Mouse (Mus musculus) kidney, postnatal 10 days (tissue): ENCODE measurements around the gene B3gnt5.
A peak's percentile ranks its signal among the peaks of the same experiment; 100 is the strongest.
"Not testable (repeated sequence)": the region's sequence is repeated elsewhere in the genome, so short reads cannot be mapped to it uniquely, and the experiment has no call there.

Experiments
- DNase-seq: peaks from one replicate; pipeline ENCODE4 v3.0.0; 2021; ENCODE audit warnings: mixed read lengths

The B3gnt5 gene

DNA sequence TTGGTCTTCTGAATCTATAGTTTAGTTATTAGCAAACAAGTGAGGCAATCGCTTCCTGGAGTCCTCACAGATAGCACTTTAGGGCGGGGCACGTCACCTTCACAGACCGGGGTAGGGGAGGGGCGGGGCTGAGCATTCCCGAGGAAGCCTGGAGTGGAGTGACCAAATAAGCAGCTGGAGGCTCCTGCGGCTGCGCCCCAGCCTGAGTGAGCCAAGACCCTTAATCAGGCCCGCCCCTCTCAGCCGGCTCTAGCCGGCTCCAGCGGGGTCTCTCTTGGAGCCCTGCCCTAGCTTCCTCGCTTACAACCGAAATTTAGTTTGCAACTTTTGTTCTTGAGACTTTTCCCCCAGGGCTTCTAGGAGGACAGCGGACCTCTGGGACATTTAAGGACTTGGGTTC, at the start of gene B3gnt5:
TSS of gene B3gnt5 (plus strand) at position 135 of the 400 bp plus-strand sequence.
- peak; percentile 73 for DNase-seq

DNA sequence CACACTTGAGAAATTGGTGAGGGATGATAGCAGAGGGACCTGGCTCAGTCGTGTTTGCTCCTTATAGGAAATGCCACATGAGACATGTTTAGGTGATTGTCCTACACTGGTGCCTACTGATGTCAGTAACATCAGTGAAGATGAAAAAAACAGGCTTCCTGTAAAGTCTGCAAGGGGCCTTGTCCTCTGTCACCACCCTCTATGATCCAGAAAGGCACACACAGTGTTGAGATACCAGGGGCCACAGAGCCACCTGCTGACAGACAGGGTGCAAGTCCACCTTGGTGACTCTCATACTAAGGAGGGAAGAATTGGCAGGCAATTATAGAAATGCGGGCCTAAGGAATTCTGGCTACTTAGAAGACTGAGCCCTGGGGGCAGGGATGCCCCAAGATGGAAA, 39.0 kb upstream of the B3gnt5 start:
- no peak for DNase-seq

DNA sequence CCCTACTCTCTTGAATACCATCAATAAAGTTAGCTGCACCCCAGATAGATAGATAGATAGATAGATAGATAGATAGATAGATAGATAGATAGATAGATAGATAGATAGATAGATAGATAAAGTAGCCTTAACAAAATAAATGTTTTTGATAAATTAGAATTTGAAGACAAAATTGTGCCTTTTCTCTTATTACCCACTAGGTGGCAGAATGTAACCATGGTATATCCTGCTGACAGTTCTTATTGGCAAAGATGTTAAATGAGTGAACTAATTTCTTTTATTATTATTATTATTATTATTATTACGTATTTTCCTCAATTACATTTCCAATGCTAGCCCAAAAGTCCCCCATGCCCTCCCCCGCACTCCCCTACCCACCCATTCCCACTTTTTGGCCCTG, 35.9 kb upstream of the B3gnt5 start:
- not testable (repeated sequence) for DNase-seq

DNA sequence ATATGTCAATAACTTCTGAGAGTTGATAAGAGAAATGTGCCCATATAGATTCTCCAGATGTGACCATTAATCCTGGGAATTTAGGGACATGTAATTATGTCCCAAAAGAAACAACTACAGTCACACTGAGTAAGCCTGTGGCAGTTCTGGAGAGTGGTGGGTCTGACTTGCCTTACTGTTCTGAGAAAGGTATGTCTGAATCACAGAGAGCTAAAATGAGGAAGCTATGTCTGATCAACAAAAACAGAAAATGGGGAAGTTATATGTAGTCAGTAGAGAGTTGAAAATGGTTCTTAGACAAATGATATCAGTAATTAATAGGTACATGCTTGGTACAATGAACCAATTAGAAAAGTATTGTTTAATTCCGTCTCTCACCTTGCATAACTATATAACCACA, 27.1 kb upstream of the B3gnt5 start:
- no peak for DNase-seq

DNA sequence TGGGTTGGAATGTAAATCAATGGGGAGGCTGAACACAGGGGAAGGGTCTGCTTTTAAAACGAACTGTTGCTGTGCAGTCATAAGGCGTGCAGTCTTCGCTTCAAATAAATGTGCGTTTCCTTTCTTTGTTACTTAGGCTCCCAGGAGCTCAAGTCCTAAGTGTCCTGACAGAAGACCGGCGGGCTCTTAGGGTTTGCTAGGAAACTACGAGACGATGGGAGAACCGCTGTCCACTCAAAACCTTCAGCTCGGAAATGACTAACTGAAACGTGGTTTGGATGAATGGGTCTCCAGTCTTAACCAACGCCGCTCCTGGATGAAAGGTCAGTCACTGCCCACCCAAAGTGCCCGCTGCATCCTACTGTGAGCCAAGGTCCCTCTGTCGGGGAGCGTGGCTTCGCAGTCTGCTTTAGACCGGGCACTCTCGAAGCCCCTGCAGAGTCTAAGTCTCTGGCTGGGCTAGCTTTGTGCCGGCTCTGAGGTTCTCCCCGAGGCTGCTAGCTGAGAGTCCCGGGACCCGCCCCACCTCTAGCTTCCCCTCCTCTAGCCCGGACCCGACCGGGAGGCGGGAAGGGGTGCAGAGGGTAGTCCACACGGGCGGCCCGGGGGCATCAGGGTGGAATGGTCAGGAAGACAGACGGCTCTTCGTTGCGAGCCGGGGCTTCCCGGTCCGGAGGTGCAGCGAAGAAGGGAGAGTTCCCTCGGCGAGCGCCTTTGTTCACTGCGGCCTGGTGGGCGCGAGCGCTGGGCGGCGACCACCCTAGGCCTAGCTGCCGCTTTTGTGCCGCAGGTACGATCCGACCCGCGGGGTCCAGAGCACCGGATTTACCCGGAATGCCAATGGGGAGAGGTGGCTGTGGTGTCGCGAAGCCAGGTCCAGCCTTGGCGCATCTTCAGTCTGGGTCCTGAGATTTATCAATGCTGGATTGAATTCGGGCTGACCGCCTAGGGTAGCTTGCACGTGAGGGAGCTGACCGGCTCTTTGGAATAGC, 793 bp downstream of the B3gnt5 start:
- peak; percentile 45 for DNase-seq

DNA sequence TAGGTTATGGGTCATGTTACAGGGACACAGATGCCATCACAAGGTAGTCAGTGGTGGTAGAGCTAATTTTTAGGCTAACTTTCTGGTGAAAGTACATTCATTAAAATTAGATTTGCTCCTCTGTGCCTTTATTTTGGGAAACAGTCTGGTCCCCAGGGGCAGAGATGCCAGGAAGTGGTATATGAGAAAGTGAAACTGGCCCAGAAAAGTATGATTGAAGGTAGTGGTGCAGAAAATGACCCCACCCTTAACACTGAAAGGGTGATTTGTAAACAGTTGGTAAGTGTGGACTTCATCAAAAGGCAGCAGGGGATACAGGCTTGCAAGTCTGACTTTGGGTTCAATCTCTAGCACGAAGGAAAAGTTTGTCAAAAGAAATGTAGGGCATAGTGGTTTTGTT, 1.7 kb downstream of the B3gnt5 start:
- DNase-seq, result no peak

DNA sequence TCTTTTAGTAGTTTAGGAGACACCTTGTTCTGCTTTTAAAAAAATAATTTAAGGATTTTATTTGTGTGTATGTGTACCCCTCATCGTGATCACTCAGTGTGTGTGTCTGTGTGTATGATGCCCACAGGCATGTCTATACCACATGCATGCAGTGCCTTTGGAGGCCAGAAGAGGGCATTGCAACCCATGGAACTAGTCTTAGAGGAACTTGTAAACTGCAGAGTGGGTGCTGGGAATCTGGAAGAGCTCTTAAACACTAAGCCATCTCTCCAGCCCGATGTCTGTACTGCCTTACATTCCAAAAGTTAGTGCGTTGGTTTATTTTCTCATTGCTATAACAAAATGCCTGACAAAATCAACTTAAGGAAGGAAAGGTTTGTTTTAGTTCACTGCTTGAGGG, 6.1 kb downstream of the B3gnt5 start:
- no peak for DNase-seq

DNA sequence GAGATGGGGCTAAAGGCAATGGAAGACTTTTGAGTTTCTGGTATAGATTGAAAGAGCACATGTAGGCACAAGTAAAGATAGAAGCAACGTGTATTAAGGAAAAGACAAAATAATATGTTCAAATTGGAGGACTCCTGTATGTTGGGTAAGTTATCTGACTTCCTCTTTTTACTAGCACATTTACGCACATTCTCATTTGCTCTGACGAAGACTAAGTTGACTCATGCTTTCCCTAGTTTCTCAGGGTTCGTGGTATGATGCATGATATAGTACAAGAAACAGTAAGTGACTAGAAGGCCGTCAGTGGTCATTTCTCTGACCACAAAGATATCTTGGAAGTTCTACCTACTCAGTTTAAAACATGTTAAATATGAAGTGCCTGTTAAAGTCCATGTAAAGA, 8.0 kb downstream of the B3gnt5 start:
- no peak for DNase-seq

DNA sequence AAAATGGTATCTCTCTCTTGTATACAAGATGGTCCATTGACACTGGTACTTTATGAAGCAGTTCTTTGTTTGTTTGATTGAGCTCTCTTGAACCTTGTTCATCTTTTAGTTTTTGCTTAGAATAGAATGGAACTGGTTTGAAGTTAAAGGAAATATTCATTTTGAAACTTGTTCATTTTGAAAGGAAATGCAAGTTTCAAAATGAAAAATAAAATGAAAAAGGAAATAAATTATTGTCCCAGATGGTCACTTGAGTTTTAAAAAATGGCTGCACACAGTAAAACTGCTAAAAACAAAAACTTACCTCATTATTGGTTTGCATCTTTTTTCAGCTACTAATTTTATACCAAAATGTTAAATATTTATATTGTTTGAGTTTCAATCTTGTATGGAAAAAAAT, 12.0 kb downstream of the B3gnt5 start:
- DNase-seq, result no peak

DNA sequence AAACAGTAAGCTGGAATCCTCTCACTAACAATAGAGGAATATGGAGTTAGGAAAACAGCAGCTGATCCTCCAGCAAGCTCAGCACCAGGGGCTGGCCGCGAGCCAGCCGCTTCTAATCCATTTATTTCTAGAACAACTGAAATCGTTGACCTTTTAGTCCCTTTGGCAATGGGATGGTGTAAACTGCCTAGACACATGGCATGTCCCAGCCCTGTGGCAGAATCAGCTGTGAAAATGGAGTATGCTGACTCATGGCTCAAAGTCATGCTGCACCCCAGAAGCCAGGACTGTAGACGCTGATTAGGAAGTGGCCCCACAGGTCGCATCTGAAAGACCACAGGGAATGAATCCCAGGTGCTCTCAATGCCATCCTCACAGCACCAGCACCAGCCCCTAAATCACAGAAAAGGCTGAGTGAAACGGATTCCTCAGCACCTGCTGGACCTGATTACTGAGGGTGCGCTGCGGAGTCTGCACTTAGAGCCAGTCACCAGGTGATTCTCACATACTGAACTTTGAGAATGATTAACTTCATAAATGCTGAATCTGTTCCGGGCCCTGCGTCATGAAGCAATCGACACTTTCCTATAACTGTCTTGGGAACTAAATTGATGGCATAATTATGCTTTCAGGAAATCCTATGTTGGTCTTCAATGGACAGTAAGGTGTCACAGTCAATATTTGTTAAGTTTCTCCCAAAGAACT, 26.5 kb downstream of the B3gnt5 start:
- no peak for DNase-seq

DNA sequence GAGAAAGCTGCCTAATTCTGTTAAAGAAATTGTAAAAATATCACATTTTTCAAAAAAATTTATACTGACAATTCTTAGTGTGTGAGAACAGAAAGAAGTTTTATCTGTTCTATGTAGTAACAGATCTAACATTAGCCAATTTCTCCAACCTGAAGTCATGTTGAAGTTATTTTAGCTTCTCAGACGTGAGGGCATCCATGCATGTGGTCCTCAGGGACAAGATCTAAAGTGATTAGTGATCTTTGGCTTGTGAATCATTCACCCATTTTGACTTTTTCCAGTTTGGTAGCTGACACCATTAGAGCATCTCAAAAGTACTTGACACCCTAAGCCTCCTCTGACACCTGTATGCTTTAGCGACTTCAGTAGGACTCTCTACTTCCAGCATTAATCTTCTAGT, 29.9 kb downstream of the B3gnt5 start:
- DNase-seq, result no peak

DNA sequence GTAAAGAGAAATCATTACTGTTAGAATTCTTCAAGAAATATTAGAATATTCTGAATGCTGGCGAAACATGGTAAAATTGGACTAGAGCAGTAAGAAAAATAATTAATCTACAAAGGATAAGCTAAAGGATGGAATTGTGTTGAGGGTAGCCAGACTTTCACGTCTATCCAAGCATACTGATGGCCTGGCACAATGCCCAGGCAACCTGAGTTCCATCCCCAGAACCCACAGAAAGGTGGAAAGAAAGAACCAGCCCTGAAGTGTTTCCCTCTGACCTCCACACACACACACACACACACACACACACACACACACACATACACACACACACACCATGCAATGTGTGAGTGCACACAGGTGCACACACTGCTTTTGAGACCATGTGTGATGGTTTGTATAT, 58.8 kb downstream of the B3gnt5 start:
- no peak for DNase-seq
